Mouse (Mus musculus) hindbrain, postnatal 0 days (tissue): ENCODE measurements around the gene C2cd4a. TPM values are rescaled to one million over a fixed set of nuclear protein-coding genes. Genes with fewer than 3 reads are reported as not detected.

Experiments used
- ATAC-seq: fragments of 200-750 bp; cut with Nextera tagmentation; 2 replicates; pipeline ENCODE4 v1.8.0; 2017; ENCODE audit warnings: mild to moderate bottlenecking, moderate TSS enrichment, moderate library complexity
- DNase-seq: peaks from one replicate; pipeline ENCODE4 v3.0.0-alpha.2; 2015; ENCODE audit warnings: low spot score
- H3K27ac ChIP-seq: fragments of 300-500 bp; sonication (generic); 2 replicates; pipeline ENCODE4 v1.5.1; 2014; ENCODE audit warnings: mild to moderate bottlenecking
- H3K27me3 ChIP-seq: fragments of 300-500 bp; sonication (generic); 2 replicates; pipeline ENCODE4 v1.6.1; 2014; ENCODE audit warnings: low read length, mixed read lengths; ENCODE audit not compliant: insufficient read depth
- H3K36me3 ChIP-seq: fragments of 300-500 bp; sonication (generic); 2 replicates; pipeline ENCODE4 v1.6.1; 2014; ENCODE audit warnings: low read length, mixed read lengths; ENCODE audit not compliant: insufficient read depth
- H3K4me1 ChIP-seq: fragments of 300-500 bp; sonication (generic); 2 replicates; pipeline ENCODE4 v1.6.1; 2014; ENCODE audit warnings: antibody characterized with exemption, low read length, mixed read lengths; ENCODE audit not compliant: insufficient read depth
- H3K4me2 ChIP-seq: fragments of 300-500 bp; sonication (generic); 2 replicates; pipeline ENCODE4 v1.6.1; 2014; ENCODE audit warnings: low read depth, mild to moderate bottlenecking, low read length, moderate library complexity, mixed read lengths
- H3K4me3 ChIP-seq: fragments of 300-500 bp; sonication (generic); 2 replicates; pipeline ENCODE4 v1.5.1; 2014; ENCODE audit warnings: low read length
- H3K9ac ChIP-seq: fragments of 300-500 bp; sonication (generic); replicated peaks from 2 replicates; pipeline ENCODE4 v1.6.1; 2014; ENCODE audit warnings: mild to moderate bottlenecking, low read length, moderate library complexity, mixed read lengths
- H3K9me3 ChIP-seq: fragments of 300-500 bp; sonication (generic); 2 replicates; pipeline ENCODE4 v1.6.1; 2016; ENCODE audit warnings: low read length, mixed read lengths
- CTCF ChIP-seq: IDR thresholded peaks from 2 replicates; pipeline ENCODE4 v1.5.1; 2016; ENCODE audit warnings: antibody characterized with exemption, control low read depth, low read depth
- WGBS: fragments of 180-500 bp; shearing (Covaris S2); extraction: QIAGEN DNeasy Blood & Tissue Kit; methylation state at CpG from one replicate; pipeline ENCODE4 v1.1.7; 2014; 5-methylcytosine and 5-hydroxymethylcytosine counted together
- polyA plus RNA-seq: library from polyadenylated mRNA; unstranded; fragments of >200 nt; fragmentation: Nextera tagmentation; extraction: Ambion mirVana; gene quantifications from 2 replicates; pipeline ENCODE4 v1.2.1, GENCODE M21; 2015
- total RNA-seq: library from RNA; depleted of rRNA; stranded (reverse); fragments of >200 nt; gene quantifications from 2 replicates; pipeline ENCODE4 v1.2.3, GENCODE M21; 2014

The C2cd4a gene
- total and polyA plus RNA-seq, 2 experiments from 2014 or later: 0.59 to 4.4 TPM

GRCm38 (mm10) chr9:67823131-67823530 is 9.0 kb downstream of the C2cd4a start:
- DNase-seq: no peak
- H3K36me3 ChIP-seq: no peaks in the 10 kb centered on the region
- H3K4me1 ChIP-seq: no peaks in the 10 kb centered on the region
- no peak overlapping the region for H3K4me3 ChIP-seq
- H3K27ac ChIP-seq: no peak overlapping the region
- whole genome bisulfite sequencing: 78% methylated on average over 5 of the region's 5 CpGs
- TF ChIP-seq CTCF: no peak
- no peak overlapping the region for H3K4me2 ChIP-seq
- no peak overlapping the region for H3K9ac ChIP-seq
- H3K27me3 ChIP-seq: no peaks in the 10 kb centered on the region
- no peak for ATAC-seq
- H3K9me3 ChIP-seq: no peaks in the 10 kb centered on the region

- ATAC-seq (no peak), DNase-seq (no peak)
- Histone ChIP-seq H3K4me1 (no peaks in the 10 kb centered on the region), H3K4me2 (no peak overlapping the region), H3K9ac (no peak overlapping the region), H3K27me3 (no peaks in the 10 kb centered on the region), H3K36me3 (no peaks in the 10 kb centered on the region), H3K27ac (no peak overlapping the region), H3K4me3 (no peak overlapping the region), H3K9me3 (no peaks in the 10 kb centered on the region)
- 83% methylated on average over 4 of the region's 4 CpGs for whole genome bisulfite sequencing
- no peak for TF ChIP-seq CTCF
These were observed 13.5 kb downstream of the C2cd4a start for GRCm38 (mm10) chr9:67818668-67818950.

DNA sequence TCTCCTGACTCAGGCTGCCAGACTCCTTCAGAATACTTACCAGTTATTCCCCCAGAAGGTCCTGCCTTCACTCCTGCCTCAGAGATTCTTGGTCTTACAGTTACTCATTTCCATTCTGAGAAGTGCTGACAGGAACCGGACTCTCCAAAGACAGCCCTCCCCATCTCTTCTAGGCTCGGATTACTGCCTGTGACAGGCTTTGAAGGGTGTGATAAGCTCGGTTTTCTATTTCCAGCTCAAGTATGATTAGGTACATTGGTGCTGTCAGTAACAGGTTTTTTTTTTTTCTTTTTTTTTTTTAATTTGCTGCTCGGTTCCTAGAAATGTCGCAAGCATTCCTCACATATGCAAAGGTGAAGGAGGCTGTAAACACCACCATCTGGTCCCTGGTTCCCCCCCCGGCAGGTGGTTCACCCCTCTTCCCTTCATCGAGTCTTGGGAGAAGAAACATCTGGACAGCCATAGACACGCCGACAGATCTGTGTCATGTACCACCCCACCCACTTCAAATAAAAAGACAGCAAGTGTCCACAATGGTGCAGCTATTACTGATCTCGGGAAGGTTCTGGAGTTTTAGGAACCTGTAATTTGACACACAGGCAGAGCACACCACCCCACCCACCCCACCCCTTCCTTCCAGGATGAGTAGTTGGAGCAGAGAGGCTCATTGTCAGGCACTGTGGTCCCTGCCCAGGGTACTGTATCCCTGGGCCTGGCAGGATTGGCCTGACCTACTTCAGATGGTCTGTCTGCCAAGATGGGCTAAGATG is 14.0 kb downstream of the C2cd4a start:
- ATAC-seq (no peak), DNase-seq (no peak)
- Histone ChIP-seq H3K4me1 (no peaks in the 10 kb centered on the region), H3K27ac (no peak overlapping the region), H3K4me2 (no peak overlapping the region), H3K36me3 (no peaks in the 10 kb centered on the region), H3K9ac (no peak overlapping the region), H3K9me3 (no peaks in the 10 kb centered on the region), H3K4me3 (no peak overlapping the region), H3K27me3 (no peaks in the 10 kb centered on the region)
- TF ChIP-seq CTCF: no peak
- WGBS: 64% methylated on average over 10 of the region's 10 CpGs

DNA sequence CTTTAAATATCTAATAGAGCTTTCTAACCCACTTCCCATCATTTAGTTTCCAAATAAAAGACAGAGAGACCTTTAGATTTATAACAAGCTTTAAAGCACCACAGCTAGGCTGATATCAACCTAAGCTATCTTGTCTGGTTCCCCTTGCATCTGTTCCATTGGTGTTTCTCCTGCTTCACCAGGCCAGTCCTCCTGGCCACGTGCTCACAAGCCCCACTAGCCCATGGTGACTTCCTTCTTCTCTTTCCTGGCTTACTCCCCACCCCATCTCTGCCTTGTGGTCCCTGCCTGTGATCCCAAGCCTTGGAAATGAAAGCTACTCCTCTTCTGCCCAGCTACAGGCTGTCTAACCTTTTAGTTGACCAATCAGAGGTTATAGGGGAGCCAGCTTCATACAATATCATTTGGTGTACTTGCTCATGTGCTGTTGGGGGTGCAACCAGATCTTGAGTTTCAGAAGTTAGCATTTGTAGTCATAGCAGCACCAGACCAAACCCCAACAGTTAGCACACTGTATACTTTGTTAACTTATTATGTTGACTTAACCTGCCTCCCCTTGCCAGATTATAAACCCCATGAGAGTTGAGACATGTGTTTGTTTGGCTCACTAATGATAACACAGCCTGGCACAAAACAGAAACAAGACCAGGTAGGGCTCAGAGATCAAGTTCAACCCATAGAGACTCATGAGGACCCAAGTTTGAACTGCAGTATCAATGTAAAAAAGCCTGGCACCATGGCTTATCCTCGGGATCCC is 15.8 kb downstream of the C2cd4a start:
- TF ChIP-seq CTCF: no peak
- Histone ChIP-seq H3K36me3 (no peaks in the 10 kb centered on the region), H3K4me3 (no peak overlapping the region), H3K4me1 (no peaks in the 10 kb centered on the region), H3K9ac (no peak overlapping the region), H3K9me3 (no peaks in the 10 kb centered on the region), H3K27ac (no peak overlapping the region), H3K4me2 (no peak overlapping the region), H3K27me3 (no peaks in the 10 kb centered on the region)
- 79% methylated on average over 2 of the region's 2 CpGs for WGBS
- ATAC-seq: no peak
- no peak for DNase-seq

DNA sequence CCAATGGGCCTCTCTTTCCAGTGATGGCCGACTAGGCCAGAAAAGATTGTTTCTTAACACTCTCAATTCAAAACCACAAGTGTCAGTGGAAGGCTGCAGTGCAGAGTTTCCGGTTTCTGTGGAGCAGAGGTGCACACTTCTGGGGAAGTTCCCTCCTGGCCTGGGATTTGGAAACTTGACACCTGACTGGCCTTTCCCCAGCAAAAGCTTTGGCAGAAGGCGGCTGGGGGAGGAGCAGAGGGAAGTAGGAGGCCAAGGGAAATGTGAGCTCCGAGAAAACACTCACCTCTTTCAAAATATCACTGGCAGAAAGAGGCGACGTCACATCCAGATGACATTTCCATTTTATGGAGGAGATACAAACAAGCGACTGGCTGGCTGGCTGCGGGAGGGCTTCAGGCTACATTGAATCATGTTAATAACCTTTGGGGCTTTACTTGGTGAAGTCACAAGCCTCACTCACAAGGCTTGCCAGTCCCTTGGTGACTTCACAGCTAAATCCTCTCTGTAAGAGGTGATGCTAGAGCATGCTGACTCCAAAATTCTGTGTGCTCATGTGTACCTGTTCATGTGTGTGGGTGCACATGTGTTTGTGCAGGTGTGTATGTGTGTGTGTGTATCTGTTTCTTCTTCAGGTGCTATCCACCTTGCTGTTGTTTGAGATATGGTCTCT is 18.3 kb downstream of the C2cd4a start:
- Histone ChIP-seq H3K4me2 (no peak overlapping the region), H3K27me3 (no peaks in the 10 kb centered on the region), H3K4me1 (no peaks in the 10 kb centered on the region), H3K4me3 (no peak overlapping the region), H3K36me3 (no peaks in the 10 kb centered on the region), H3K27ac (no peak overlapping the region), H3K9ac (no peak overlapping the region), H3K9me3 (no peaks in the 10 kb centered on the region)
- DNase-seq (peak; percentile 14), ATAC-seq (no peak)
- no peak for TF ChIP-seq CTCF
- WGBS: 18% methylated on average over 8 of the region's 8 CpGs

DNA sequence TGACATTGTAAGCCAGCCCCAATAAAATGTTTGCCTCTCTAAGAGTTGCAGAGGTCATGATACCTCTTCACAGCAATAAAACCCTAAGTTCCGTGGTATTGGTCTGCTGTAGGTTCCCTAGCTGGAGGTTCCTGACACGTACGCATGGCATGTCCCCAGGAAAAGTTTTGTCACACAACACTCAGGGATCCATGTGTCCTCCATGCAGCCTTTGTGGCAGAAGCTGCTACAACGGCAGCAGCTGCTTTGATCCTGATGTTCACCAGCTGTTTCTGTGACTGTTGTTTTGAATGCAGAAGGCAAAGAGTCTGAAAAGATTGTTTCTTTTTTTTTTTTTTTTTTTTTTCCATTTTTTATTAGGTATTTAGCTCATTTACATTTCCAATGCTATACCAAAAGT is 19.0 kb downstream of the C2cd4a start:
- WGBS: 70% methylated on average over 4 of the region's 4 CpGs
- Histone ChIP-seq H3K4me1 (no peaks in the 10 kb centered on the region), H3K9ac (no peak overlapping the region), H3K27me3 (no peaks in the 10 kb centered on the region), H3K9me3 (no peaks in the 10 kb centered on the region), H3K36me3 (no peaks in the 10 kb centered on the region), H3K4me3 (no peak overlapping the region), H3K4me2 (no peak overlapping the region), H3K27ac (no peak overlapping the region)
- ATAC-seq (no peak), DNase-seq (no peak)
- no peak for TF ChIP-seq CTCF

DNA sequence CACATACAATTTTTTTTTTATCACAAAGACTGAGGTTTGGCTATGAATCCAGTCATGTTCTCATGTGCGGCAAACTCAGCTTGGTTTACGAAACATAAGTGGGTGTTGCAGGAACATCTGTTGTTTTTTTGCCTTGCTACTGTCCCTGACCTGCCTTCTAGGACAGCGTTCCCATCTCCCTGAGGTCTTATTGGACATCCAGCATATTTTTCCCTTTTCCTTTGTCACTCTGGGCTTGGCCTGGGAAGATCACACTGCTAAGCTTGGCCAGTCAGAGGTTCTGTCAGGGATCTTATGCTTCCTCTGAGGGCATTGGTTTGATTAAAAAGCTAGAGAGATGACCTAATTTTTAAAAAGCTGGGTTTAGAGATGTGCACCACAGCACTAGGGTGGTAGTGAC is 21.0 kb downstream of the C2cd4a start:
- no peaks in the 10 kb centered on the region for H3K36me3 ChIP-seq
- no peak for DNase-seq
- no peaks in the 10 kb centered on the region for H3K9me3 ChIP-seq
- WGBS: 76% methylated on average over 3 of the region's 3 CpGs
- TF ChIP-seq CTCF: no peak
- H3K27ac ChIP-seq: no peak overlapping the region
- no peaks in the 10 kb centered on the region for H3K27me3 ChIP-seq
- ATAC-seq: no peak
- H3K4me3 ChIP-seq: no peak overlapping the region
- no peak overlapping the region for H3K4me2 ChIP-seq
- H3K4me1 ChIP-seq: no peaks in the 10 kb centered on the region
- H3K9ac ChIP-seq: no peak overlapping the region
